Mouse (Mus musculus): ENCODE measurements at regions not wholly inside any gene's neighbourhood (a gene's known extent, or its start where the extent isn't known, plus 50 kb on each side); places are given as distances from the start of the nearest gene placed in this dataset.

DNA sequence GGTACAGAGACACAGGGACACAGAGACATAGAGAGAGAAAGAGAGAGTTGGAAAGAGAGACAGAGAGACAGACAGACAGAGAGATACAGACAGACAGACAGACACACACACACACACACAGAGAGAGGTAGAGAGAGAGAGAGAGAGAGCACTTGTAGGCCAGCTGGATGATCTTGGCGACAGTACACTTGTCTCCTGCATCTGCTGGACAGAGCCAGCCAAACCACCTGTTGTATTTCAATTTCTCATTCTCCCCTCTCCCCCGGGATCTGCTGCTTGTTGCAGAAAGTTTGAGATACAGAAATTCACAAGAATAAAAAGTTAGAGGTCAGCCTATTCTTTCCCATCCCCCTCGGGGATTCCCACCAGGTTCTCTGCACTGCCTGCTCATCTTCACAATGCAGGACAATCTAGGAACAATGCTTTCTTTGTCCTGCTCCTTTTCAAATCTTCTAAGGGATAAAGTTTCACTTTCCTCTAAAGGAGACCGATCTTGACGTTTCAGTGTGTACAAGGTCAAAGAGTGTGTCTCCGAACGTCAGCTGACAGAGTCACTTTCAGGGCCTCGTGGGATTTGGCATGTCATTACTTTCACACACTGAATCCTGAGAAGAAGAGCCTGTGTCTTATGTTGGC lies 94.4 kb upstream of the Nectin3 start:
- DNase-seq (ENCODE audit: low read depth, low spot score) = no peak

DNA sequence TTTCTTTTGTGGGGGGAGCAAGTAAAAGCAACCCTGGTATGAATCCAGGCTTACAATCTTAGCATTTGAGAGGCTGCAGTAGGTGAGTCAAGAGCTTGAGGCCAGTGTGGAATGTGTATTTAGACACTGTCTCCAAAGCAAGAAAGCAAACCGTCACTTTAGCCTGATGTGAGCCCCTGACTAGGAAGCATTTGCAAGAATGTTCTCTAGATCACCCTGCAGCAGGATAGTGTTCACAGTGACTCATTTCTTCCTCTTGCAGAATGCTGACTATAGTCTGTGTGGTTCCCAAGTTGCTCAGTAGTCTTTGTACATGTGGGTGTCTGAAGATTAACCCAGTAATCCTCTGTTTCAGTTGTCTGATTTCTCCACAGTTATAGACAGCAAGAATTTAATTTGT lies 88.7 kb upstream of the Nectin3 start:
- no peak for DNase-seq (ENCODE audit: low read depth, low spot score)

DNA sequence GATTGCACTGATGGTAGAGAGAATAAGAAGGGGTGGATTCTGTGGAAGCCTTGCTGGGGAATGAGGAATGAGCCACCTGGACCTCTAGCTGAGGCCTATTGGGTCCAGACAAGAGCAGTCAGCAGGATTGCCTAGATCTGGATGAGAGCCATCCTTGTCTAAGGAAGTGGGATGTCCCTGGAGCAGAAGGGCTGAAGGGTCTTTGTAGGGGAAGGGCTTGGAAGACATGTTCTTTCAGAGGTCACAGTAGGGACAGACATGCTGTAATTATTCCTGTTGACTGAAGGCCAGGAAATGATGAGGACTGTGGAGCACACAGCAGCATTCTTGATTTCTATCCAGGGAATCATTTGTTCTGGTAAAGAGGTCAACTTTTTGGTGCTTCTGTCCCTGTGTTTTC lies 86.2 kb upstream of the Nectin3 start:
- DNase-seq (ENCODE audit: low read depth, low spot score) = no peak

DNA sequence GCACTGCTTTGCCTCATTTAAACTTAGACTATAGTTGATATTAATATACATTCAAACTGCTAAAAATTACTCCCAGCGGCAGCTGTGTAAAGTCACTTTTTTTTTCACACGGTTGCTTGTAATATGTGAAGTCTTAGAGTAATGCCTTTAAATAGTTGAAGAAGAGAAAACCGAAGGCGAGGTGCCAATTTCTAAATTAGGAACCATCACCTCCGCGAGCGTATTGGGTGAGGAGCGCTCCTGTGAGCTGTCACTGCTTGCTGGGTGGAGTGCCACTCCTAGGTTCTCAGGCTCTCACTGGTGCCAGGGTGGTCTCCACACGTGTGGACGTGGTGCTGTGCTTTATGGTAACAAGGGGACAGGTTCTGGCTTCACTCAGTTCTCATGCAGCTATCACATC lies 82.8 kb upstream of the Nectin3 start:
- no peak for DNase-seq (ENCODE audit: low read depth, low spot score)

DNA sequence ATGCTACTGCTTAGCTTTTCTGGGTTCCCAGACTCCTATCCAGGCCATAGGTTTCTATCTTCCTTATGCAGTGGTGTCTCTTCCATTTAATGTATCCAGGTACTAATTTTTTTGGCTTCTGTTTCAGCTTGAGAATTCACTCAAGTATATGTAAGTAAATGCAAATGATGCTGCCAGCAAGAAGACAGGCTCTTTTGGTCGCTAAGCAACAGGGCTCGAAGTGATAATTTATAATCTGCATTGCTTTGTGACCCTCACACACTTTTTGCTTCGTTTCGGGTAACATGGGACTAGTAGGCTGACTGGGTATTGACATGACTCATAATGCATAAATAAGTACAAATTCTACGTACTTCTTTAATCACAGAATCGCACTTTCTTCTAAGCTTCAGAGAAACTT lies 75.9 kb upstream of the Nectin3 start:
- no peak for DNase-seq (ENCODE audit: low read depth, low spot score)

DNA sequence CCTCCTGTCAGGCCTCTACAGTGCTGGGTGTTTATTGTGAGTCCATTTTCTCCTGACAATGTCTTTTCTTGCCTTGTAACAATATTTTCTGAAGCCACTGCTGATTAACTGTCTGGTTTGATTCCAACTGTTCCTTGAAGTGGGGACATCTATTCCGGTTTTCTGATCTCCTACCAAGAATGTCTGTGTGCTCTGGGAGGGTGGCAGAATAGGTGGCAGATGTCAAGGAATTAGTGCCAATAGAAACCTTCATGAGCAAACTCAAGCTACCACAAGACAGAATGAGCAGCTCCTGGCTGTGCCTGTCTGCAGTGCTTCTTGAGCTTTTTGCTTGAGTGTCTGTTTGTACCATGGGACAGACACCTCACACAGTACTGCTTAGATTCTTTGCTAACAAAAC lies 69.1 kb upstream of the Nectin3 start:
- DNase-seq (ENCODE audit: low read depth, low spot score) = no peak

DNA sequence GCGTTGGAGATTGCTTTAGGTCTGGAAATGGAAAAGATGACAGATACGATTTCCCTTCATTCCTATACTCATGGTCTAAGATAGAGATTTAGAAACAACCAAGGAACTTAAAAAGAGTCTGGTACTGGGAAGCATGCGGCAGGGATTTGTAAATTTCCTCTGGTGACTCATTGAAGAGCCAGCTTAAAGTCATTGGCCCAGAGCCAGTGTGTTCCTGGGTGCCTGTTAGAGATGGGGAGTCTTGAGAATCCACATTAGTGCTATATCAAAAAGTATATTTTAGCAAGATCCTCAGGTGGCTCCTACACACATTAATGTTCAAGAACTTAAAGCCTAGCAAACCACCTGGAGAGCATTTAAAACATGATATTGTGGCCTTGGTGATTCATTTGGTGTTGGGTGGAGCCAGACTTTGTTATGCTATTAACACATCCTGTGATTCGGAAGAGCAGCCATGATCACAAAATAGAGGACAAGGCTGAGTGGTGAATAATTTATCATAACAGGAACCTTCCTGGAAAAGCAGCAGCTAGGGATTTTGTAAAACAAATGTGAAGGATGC lies 67.8 kb upstream of the Nectin3 start:
- no peak for DNase-seq (ENCODE audit: low read depth, low spot score)

DNA sequence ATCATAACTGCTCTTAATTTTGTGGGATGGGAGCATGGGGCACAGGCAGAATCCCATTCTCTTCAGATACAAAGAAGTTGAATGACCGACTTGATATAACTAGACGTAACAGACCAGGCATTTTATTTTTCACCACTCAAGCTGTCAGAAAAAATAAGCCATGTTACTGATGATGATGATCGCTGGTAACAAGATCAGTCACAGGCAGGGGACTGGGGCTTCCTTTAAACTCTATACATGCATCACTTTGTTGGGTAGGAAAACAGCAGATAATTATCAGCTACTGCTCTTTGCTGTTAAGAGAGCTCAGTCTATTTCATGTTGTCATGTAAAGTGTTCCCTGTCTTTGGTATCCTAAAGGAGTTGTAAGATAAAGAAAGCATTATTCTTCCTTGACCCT lies 59.0 kb upstream of the Nectin3 start:
- DNase-seq (ENCODE audit: low read depth, low spot score) = no peak

DNA sequence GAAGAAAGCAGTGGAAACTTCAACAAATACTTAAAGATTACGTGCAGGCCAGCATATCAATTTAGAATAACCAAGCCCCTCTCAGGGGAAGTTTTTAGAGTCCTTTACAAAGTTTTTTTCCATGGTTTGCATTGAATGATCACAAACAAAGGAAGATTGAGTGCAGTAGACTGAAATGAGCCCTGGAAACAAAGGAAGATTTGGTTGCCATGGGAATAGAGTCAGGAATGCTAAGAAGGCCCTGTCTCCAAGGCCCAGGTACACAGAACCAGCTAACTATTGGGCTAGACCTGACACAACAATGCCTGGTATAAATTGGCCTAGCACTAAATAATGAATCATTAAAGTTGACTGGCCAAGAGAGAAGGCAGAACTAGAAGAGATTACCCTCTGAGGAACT lies 49.9 kb upstream of the Nectin3 start:
- no peak for DNase-seq (ENCODE audit: low read depth, low spot score)
